Mouse (Mus musculus): ENCODE results near the gene Ndufb3. TPM values are rescaled to one million over a fixed set of nuclear protein-coding genes. Genes with fewer than 3 reads are reported as not detected.
"Not testable (repeated sequence)": the region's sequence is repeated elsewhere in the genome, so short reads cannot be mapped to it uniquely, and the experiment has no call there.

Gene Ndufb3
- polyA plus RNA-seq, 1 experiment: 63.8 TPM

DNA sequence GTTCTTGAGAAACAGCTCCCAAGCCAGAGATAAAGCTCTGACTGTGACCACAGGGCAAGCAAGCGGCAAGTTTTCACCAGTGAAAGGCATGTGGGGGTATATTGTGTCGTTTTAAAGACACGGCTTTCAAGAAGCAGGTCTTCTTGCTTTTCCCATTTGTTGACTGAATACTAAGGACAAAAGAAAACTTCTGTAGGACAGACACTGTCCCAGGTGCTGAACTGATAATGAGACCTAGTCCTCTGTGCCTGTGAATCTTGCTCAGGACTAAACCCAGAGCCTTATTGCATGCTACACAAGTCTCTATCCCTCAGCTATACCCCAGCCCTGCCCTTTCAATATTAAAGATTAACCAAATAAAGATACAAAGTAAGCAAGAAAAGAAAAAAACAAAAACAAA is 30.0 kb downstream of the Ndufb3 start:
- H3K4me1 ChIP-seq (ENCODE audit: control insufficient read depth, insufficient read depth, low read length): no peaks in the 10 kb centered on the region
- TF ChIP-seq CTCF (IDR thresholded peaks at IDR 0.05; ENCODE audit: borderline replicate concordance, insufficient read depth, low read length): no peak
- no peak for TF ChIP-seq POLR2A (IDR thresholded peaks at IDR 0.05; ENCODE audit: low read depth, low read length)

DNA sequence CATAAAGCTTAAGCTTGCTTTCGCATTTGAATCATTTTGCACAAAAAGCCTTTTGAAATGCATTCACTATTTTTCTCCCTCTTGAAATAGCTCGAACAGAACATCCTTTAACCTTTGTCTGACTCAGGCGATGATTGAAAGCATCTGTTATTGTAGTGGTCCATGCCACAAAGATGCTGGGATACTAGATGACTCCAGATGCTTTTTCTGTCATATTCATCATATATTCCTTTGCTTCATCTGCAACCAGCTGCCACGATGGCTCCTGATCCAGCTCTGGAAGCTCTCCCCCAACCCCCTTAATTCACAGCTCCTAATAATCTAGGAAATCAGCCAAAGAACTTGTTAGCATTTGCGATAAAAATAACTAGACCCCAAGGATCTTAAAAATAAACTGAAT is 30.9 kb downstream of the Ndufb3 start:
- H3K4me1 ChIP-seq (ENCODE audit: control insufficient read depth, insufficient read depth, low read length): no peaks in the 10 kb centered on the region
- no peak overlapping the region for H3K27ac ChIP-seq (ENCODE audit: insufficient read depth, low read length)
- TF ChIP-seq CTCF (IDR thresholded peaks at IDR 0.05; ENCODE audit: borderline replicate concordance, insufficient read depth, low read length): no peak
- no peak for TF ChIP-seq POLR2A (IDR thresholded peaks at IDR 0.05; ENCODE audit: low read depth, low read length)
- H3K4me3 ChIP-seq (ENCODE audit: insufficient read depth, low read length): no peak overlapping the region

More for the DNA sequence above, 30.0 kb downstream of the Ndufb3 start:
- no peak overlapping the region for H3K27ac ChIP-seq (ENCODE audit: insufficient read depth, low read length)
- no peak overlapping the region for H3K4me3 ChIP-seq (ENCODE audit: insufficient read depth, low read length)

DNA sequence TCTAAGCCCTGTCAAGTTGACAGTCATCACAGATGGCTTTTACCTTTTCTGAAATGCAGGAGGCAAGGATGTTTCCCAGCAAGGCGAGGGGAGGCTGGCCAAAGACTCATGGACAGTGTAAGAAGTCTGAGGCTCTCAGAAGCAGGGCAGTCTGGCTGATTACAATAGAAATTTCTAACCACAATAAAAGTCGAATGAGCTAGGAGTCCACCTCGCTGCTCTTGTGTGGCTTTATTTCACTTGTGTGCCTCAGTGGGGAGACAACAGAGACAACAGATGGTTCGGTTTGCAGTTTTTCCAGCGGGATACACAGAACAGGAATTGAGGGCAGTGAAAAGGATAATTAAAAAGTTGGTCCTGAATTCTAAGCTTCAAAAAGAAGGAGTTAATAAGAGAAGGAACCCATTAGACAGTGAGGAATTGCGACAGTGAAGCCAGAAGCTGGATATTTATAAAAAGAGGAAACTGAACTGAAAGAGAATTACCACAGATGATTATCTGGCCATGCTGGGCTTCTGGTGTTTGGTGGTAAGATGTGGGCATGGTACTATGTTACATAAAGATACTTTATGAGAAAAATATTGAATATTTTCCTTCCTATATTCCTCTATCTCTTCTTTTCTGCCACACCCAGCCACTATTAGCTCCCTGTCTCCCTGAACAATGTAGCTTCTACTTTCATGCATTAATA is 31.9 kb downstream of the Ndufb3 start:
- Histone ChIP-seq H3K27ac (ENCODE audit: insufficient read depth, low read length) (no peak overlapping the region), H3K4me3 (ENCODE audit: insufficient read depth, low read length) (no peak overlapping the region), H3K4me1 (ENCODE audit: control insufficient read depth, insufficient read depth, low read length) (no peaks in the 10 kb centered on the region)
- TF ChIP-seq CTCF (IDR thresholded peaks at IDR 0.05; ENCODE audit: borderline replicate concordance, insufficient read depth, low read length) (no peak), POLR2A (IDR thresholded peaks at IDR 0.05; ENCODE audit: low read depth, low read length) (no peak)

DNA sequence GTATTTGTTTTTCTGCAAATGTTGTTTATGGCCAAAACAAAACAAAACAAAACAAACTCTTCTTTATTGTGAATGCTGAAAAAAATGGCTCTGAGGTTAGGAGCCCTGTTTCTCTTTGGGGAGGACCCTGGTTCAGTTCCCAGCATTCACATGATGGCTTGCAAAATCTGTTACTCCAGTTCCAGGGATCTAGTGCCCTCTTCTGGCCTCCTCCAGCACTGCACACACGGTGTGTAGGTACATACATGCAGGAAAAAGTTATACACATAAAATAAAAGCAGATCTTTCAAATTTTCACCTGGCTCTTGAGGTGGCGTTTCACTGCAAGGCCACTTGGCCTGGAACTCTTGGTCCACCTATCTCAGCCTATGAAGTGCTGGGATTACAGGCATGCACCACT is 32.6 kb downstream of the Ndufb3 start:
- TF ChIP-seq CTCF (IDR thresholded peaks at IDR 0.05; ENCODE audit: borderline replicate concordance, insufficient read depth, low read length) (no peak), POLR2A (IDR thresholded peaks at IDR 0.05; ENCODE audit: low read depth, low read length) (no peak)
- H3K4me1 ChIP-seq (ENCODE audit: control insufficient read depth, insufficient read depth, low read length): no peaks in the 10 kb centered on the region
- H3K4me3 ChIP-seq (ENCODE audit: insufficient read depth, low read length): no peak overlapping the region
- no peak overlapping the region for H3K27ac ChIP-seq (ENCODE audit: insufficient read depth, low read length)

DNA sequence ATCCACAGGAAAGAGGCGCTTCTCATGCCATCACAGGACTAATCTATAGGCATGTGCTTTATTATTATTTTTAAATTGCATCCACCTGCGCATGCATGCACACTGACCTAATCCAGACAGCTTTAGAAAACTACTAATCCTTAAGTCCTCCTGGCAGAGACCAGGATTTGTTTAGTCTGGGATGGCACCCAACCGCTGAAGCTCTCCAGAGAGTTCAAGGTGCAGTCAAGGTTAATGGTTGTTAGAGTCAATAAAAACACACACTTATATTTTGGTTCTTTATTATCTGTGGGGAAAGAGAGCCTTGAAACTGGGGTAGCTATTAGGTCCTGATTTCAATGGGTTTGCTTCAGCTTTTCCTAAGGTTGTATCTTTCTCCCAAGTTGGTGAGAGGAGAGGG is 35.1 kb downstream of the Ndufb3 start:
- Histone ChIP-seq H3K27ac (ENCODE audit: insufficient read depth, low read length) (no peak overlapping the region), H3K4me1 (ENCODE audit: control insufficient read depth, insufficient read depth, low read length) (no peaks in the 10 kb centered on the region), H3K4me3 (ENCODE audit: insufficient read depth, low read length) (no peak overlapping the region)
- no peak for TF ChIP-seq POLR2A (IDR thresholded peaks at IDR 0.05; ENCODE audit: low read depth, low read length)
- no peak for TF ChIP-seq CTCF (IDR thresholded peaks at IDR 0.05; ENCODE audit: borderline replicate concordance, insufficient read depth, low read length)

DNA sequence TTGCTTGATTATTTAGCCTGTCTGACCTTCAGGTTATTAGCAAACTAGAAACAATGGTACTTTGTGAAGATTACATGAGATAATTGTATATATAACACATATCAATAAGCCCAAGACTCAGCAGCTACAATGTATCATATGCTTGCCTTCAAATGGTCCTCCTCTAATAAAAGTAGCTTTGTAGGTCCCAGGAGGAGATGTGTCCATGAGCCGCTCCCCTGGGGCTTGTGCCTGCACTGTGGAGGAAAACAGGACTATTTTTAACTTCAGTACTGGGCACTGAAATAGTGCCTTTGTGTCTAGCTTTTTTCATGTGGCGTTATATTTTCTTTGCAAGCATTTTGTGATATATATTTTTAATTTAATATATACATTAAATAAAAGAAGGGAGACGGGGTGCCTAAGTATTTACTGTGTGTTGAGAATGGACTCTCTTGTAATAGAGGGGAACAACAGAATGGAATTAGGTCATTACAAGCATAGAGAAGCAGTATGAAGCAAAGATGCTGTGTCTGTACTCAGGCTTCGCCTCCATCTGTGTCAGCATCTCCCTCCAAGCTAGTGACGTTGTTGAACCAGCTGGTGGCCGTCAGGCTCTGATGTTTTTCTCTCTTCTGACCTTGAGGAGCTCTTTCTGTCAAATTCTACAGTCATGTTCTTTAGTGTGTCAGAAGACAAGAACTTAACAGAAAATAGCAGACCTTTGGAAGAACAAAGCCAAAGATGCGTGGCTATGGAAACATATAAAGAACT is 36.0 kb downstream of the Ndufb3 start:
- no peak overlapping the region for H3K27ac ChIP-seq (ENCODE audit: insufficient read depth, low read length)
- no peak overlapping the region for H3K4me3 ChIP-seq (ENCODE audit: insufficient read depth, low read length)
- TF ChIP-seq POLR2A (IDR thresholded peaks at IDR 0.05; ENCODE audit: low read depth, low read length) (no peak), CTCF (IDR thresholded peaks at IDR 0.05; ENCODE audit: borderline replicate concordance, insufficient read depth, low read length) (no peak)

DNA sequence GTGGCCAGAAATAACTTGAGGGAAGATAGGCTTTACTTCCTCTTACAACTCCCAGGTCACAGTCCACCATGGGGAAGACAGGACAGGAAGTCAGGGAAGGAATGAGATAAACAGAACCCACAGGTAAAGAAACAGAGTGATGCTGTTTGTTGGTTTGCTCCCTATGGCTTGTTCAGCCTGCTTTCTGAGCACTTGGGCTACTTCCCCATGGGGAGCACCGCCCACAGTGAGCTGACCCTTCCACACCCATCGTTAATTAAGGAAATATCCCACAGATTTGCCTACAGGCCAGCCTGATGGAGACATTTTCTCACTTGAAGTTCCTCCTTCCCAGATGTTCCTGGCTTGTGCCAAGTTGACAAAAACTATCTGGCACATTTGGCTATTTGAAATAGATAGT is 42.7 kb downstream of the Ndufb3 start:
- not testable (repeated sequence) for H3K4me3 ChIP-seq (ENCODE audit: insufficient read depth, low read length); H3K4me1 ChIP-seq (ENCODE audit: control insufficient read depth, insufficient read depth, low read length); H3K27ac ChIP-seq (ENCODE audit: insufficient read depth, low read length)

More for the DNA sequence above, 36.0 kb downstream of the Ndufb3 start:
- no peaks in the 10 kb centered on the region for H3K4me1 ChIP-seq (ENCODE audit: control insufficient read depth, insufficient read depth, low read length)

Other genes starting within 250 kb of the Ndufb3 start
- gene Bzw1, start 193.5 kb upstream of the Ndufb3 start, polyA plus RNA-seq (2011; ENCODE audit: insufficient read length, low read depth, missing spikeins): 360 and 397 TPM in 2 replicates
- 118 and 153 TPM in 2 replicates for gene Clk1, start 162.3 kb upstream of the Ndufb3 start, polyA plus RNA-seq (2011; ENCODE audit: insufficient read length, low read depth, missing spikeins)
- gene Nif3l1, start 141.2 kb upstream of the Ndufb3 start, polyA plus RNA-seq (2011; ENCODE audit: insufficient read length, low read depth, missing spikeins): 32.4 and 36.3 TPM in 2 replicates
- gene Ppil3, start 140.9 kb upstream of the Ndufb3 start, polyA plus RNA-seq (2011; ENCODE audit: insufficient read length, low read depth, missing spikeins): 50.6 and 70.9 TPM in 2 replicates
- gene Orc2, start 81.3 kb upstream of the Ndufb3 start, polyA plus RNA-seq (2011; ENCODE audit: insufficient read length, low read depth, missing spikeins): 27.3 and 35.3 TPM in 2 replicates
- 7.8 and 15.5 TPM in 2 replicates for gene Fam126b, start 61 bp upstream of the Ndufb3 start, polyA plus RNA-seq (2011; ENCODE audit: insufficient read length, low read depth, missing spikeins)
- 0.55 TPM in 1 of 2 replicates, not detected in the other for gene Als2cr12, start 109.6 kb downstream of the Ndufb3 start, polyA plus RNA-seq (2011; ENCODE audit: insufficient read length, low read depth, missing spikeins)
- gene Cflar, start 125.1 kb downstream of the Ndufb3 start, polyA plus RNA-seq (2011; ENCODE audit: insufficient read length, low read depth, missing spikeins): 51.2 and 68.0 TPM in 2 replicates
- 37.2 and 39.1 TPM in 2 replicates for gene Casp8, start 209.0 kb downstream of the Ndufb3 start, polyA plus RNA-seq (2011; ENCODE audit: insufficient read length, low read depth, missing spikeins)